Mouse (Mus musculus) cerebellum, adult 11-12 months (tissue): Measurements from ENCODE around the gene Zfp385b.
"Not testable (repeated sequence)": the region's sequence is repeated elsewhere in the genome, so short reads cannot be mapped to it uniquely, and the experiment has no call there.

ENCODE experiments used
- DNase-seq: peaks from one replicate; pipeline ENCODE4 v3.0.0; 2022

The Zfp385b gene

DNA sequence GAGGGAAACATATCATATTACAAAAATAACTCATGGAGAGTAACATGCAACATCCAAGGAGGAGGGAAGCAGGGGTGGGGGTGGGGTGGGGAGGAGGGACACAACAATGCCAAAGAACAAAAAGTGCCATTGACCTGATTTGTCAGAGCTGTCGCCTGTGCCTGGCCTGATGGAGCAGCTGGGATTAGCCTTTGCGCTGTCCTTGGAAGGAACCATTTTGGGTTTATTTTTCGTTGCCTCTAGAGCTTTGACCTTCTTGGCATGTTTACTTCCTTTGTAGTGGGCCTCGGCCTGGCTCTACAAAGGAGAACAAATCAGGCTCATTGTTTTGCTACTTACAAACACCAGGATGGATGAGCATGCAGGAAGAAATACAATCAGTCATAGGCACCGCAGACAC lies 369.4 kb downstream of the Zfp385b start:
- not testable (repeated sequence) for DNase-seq

- DNase-seq = no peak
These were observed 370.4 kb downstream of the Zfp385b start for GRCm38 (mm10) chr2:77448951-77449480.

DNA sequence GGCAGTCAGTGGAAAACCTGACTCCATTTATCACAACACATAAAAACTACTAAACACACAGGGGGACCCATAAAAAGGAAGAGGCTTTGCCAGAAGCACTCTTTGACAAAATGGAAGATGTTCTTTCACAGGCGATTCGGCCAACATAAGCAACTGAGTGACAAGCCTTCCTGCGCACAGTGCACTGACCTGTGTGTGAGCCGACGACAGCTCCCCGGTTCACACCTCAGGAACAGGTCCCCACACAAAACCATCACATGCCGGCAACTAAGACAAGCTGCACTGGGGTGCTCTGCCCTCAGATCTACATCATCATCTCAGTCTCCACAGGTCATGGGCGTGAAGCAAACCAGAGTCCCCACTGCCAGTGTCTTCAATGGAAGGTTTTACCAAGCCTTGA lies 375.2 kb downstream of the Zfp385b start:
- no peak for DNase-seq

DNA sequence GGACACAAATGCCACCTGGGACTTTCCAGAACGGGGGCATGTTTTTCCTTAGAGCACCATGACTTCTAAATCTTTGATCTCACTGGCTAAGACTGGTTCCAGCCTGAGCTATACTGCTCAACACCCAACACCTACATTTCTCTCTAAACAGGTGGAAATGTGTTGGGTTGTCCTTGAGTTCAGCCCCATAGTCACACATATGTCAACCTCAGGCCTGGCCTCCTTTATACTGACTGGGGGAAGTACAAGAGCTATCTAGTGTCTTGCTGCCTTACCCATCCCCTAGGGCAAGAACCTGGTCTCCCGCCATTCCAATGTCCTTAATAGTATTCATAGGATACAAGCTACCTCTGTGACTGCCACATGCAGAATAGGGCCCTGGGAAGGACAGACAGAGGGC lies 378.8 kb downstream of the Zfp385b start:
- no peak for DNase-seq

GRCm38 (mm10) chr2:77436241-77436759 lies 383.1 kb downstream of the Zfp385b start:
- no peak for DNase-seq

DNA sequence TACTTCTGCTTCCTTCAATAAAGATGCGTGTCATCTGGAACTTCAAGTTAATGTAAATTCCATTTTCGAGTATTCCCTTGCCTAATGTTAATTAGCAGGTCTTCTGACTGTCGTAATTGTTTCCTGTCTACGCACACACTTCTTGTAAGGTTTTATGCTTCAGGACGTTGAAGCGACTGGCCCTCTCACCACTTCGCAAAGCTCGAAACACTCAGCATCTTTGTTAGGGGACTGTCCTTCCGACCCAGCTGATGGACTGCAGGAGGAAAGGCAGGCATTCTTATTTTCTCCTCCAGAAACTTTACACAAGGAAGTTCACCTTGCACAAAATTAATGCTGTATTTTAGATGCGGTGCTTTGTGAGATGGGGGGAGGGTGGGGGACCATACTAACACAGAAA lies 400.0 kb downstream of the Zfp385b start:
- DNase-seq = no peak

DNA sequence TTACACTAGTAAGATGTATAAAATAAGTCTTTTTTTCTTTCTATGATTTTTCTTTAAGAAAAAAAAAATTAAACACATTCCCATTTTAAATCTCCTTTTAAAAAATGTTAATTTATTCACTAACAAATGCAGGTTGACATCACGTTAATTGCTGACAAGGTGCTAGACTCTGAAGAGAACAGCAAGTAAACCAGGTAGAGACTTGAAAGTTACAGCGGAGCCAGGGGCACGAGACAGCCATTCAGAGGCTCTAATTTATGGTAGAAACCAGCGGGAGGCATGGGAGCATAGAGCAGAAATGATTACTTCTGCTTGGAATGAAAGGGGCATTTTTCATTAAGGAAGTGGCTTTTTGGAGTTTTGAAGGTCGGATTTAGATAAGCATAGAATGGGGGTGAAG lies 401.4 kb downstream of the Zfp385b start:
- no peak for DNase-seq

DNA sequence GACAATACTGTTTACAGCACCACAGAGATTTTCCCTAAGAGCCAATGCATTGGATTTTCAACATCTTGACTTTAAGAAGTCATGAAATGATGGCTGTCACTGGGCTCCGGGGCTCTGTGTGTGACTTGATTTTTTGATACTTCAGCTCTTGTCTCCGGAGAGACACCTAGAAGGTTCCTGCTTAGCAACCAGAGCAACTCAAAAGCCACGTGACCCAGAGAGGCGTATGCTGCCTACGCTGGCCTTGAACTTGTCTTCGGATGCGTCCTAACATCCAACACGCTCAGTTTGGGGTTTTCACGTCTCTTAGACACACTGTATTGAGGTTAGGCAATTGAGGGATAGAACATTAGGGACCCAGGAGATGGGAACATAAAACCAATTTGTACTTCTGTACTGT lies 407.3 kb downstream of the Zfp385b start:
- no peak for DNase-seq

GRCm38 (mm10) chr2:77411612-77412011 lies 407.8 kb downstream of the Zfp385b start:
- no peak for DNase-seq

GRCm38 (mm10) chr2:77409521-77410135 lies 409.8 kb downstream of the Zfp385b start:
- DNase-seq = no peak

GRCm38 (mm10) chr2:77408972-77409371 lies 410.5 kb downstream of the Zfp385b start:
- DNase-seq = no peak

- no peak for DNase-seq
These were observed 417.1 kb downstream of the Zfp385b start for GRCm38 (mm10) chr2:77402329-77402728.

GRCm38 (mm10) chr2:77401438-77402235 lies 417.8 kb downstream of the Zfp385b start:
- peak; percentile 45 for DNase-seq

DNA sequence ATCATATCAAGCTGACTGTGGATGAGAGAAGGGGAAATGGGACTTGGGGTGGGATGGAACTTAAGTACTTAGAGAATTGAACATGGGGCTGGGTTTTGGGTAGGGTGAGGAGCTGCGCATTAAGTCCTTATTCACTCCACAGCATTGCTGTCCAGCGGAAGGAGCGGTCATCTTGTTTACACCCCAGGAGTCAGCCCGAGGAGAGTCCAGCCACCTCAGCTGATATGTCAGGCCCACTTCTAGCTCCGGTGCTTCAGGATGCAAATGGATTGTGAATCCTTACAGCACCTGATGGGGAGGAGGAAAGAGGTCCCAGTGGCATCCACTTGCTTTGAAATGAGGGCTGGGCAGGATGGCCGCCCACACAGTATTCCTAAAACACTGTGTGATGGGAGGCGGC lies 425.6 kb downstream of the Zfp385b start:
- DNase-seq = no peak

DNA sequence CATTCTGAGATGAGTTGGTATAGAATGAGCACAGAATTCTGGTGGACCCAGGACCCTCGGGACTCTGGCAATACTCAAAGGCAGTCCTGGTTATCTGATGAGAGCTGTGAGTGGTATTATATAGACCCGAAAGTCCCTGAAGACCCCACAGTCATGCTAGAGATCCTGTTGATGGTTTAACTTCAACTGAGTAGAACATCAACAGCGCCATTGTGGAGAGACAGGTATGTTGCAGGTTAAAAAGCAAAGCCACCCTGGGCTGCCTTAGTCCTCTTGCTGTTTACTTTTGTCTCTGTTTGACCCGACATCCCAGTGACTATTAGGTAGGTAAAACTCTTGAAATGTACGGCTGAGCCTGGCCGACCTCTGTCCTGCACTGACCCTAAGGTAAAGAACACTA lies 431.3 kb downstream of the Zfp385b start:
- DNase-seq = no peak

- peak; percentile 40 for DNase-seq
These were observed 432.9 kb downstream of the Zfp385b start for GRCm38 (mm10) chr2:77386515-77386914.

- DNase-seq = no peak
These were observed 436.7 kb downstream of the Zfp385b start for GRCm38 (mm10) chr2:77382766-77383165.

DNA sequence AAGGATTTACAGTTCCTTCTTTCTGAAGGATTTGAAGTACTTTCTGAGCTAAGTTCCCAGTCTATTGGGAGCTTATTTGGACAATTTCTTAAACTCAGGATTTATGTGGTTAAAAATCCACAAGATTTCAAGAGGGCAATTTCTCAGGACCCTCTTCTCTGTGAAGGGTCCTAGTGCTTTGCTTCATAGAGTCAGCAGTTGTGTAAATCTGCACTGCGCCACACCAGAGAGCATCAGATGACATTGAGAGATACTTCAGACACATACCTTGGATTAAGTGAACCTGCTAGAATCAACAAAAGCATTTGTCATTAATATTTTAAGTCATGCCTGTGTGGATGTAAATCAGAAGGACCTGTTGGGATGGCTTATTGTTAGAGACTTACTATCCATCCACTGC lies 439.5 kb downstream of the Zfp385b start:
- DNase-seq = no peak

DNA sequence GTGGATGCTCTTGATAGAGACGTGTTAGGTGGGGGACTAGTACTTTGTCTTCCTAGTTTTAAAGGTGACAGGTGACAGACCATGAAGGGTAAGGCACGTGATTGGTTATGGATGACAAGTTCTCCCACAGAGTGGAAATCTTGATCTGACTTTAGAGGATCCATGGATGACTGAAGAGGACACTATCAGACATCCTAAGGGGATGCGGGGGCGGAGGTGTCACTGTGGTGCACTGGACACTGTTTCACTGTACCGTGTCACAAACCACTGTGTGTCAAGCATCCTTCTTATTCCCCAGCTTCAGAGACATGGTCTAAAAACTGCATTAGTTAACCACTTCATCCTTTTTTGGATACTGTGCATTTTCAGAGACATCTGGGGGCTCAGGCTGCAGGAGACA lies 440.1 kb downstream of the Zfp385b start:
- no peak for DNase-seq

- DNase-seq = no peak
These were observed 442.6 kb downstream of the Zfp385b start for GRCm38 (mm10) chr2:77376823-77377222.

GRCm38 (mm10) chr2:77375155-77375554 lies 444.3 kb downstream of the Zfp385b start:
- DNase-seq = no peak

DNA sequence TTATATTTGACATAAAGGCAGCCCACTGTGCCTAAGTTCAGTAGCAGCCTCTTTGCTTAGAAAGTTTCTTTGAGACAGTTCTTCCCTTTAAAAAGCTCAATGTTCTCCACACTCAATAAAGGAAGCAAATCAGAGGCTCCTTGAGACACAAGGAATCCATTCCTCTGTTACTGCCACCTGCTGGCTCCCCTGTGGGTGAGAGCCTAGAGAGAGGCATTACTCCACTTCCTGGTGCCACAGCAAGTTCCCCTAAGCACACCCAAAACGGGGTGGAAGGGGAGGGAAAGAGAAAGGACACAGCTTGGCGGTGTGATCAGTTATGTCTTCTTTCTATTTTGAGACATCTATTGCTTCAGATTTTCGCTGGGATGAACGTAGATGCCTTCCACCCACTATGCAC lies 450.3 kb downstream of the Zfp385b start:
- DNase-seq = no peak
